Mouse (Mus musculus) spleen, embryonic (tissue): ENCODE measurements at regions not wholly inside any gene's neighbourhood (a gene's known extent, or its start where the extent isn't known, plus 50 kb on each side); places are given as distances from the start of the nearest gene placed in this dataset.
"Not testable (repeated sequence)": the region's sequence is repeated elsewhere in the genome, so short reads cannot be mapped to it uniquely, and the experiment has no call there.

Experiments used
- CTCF ChIA-PET: fragments of 350-600 bp; sonication (Branson Sonifier 250); formaldehyde crosslinking; loops from one replicate; lab custom pipeline; 2022; lab: Charles Lee

- CTCF ChIA-PET, result no interaction called here
Observed at GRCm38 (mm10) chr2:108756251-108756650, 524.3 kb upstream of the Kif18a start.

GRCm38 (mm10) chr2:108764703-108765102 lies 515.8 kb upstream of the Kif18a start:
- CTCF ChIA-PET, result no interaction called here

DNA sequence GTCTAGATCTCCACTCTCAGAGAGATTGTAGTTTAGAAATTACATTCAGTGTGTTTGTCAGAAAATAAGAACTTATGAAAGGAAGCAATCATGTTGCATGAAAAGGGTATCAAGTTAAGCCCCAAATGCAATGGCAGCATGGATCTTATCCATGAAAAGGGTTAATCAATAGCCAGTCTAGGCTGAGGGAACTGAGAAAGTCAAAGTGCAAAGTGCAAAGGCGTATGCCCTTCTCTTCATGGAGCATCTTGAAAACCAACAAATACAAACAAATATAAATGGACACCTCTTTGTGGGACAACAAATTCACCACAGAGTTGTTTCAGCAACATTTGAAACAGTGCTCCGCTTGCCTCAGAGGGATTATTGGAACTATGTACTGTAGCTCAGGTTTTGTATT lies 514.1 kb upstream of the Kif18a start:
- CTCF ChIA-PET, result no interaction called here

DNA sequence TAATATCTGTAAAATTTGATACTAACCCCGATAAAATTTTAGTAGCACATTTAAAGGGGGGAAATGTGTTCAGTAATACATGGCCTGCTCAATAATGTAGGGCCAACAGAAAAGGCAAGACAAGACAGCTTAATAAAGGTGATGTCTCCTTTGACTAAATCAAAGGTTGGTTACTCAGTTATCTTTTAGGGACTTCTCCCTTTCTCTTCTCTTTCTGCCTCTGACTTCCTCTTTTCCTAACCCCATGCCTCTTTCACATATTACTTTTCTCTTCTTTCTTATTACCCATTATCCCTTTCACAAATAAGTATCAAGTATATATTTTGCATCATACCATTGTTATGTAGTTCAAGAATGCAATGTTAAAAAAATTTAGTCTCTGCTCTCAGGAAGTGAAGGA lies 510.2 kb upstream of the Kif18a start:
- CTCF ChIA-PET, result no interaction called here

DNA sequence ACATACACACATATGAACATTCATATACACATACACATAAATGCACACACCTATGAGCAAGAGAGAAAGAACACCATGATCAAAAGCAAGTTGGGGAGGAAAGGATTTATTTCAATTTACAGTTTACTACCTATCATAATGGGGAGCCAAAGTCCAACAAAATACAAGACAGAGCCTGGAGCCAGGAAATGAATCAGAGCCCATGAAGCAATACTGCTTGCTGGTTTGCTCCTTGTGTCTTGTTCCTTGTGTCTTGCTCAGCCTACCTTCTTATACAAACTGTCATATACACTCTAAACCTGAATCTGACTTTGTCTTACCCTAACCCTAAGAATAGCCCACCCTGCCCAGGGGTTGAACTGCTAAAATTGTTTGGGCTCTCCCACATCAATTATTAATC lies 497.1 kb upstream of the Kif18a start:
- CTCF ChIA-PET, result no interaction called here

DNA sequence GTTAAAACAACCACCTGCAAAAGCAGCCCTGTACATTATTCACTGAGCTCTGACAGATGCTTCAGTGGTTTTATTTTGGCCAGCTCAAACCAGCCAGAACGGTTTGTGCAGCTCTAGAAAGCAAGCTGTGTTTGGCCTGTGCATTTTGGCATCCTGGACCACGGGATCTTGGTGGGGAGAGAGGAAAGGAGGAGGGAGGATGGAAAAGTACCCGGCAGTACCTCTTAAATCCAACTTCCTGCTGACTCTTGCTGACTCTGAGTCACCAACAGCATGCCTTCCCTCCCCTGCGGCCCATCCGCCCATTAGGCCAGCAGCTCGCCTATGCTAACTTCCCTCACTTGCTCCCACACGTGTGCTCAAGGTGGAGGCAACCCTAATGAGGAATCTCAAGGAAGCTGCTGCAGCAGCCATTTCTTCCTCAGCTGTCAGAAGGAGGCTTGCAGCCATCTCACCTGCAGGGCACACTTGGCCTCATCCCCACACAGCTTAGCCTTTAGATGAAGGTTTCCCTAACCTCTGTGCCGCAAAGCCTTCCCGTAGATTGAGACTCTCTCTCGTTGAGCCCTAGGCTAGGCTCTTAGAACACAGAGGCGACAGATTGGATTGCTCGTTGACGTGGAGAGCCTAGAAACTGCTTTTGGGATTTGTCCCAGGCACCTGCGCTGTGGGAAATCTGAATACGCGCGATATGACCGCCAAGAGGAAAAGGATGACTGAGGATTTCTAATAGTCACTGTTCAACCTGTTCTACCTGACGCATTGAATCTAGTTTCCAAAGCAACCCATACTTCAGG lies 495.2 kb upstream of the Kif18a start:
- CTCF ChIA-PET, result no interaction called here

DNA sequence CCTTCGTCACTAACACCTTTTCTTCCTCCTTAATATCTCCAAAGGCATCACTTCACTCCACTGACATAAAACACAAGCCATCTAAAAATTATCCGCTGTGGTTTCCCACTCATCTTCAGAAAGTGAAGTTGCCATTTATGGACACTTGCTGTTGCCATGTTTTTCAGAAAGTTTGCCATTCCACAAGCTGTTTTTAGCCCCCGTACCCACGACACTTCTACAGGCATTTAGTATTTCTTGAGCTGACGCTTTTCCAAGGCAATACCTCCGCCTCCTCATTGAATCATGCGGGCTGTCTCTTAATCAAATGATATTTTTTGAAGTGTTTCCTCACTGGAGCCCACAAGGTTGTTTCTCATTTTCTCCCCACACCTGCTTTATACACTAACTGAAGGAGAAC lies 491.4 kb upstream of the Kif18a start:
- CTCF ChIA-PET, result no interaction called here

DNA sequence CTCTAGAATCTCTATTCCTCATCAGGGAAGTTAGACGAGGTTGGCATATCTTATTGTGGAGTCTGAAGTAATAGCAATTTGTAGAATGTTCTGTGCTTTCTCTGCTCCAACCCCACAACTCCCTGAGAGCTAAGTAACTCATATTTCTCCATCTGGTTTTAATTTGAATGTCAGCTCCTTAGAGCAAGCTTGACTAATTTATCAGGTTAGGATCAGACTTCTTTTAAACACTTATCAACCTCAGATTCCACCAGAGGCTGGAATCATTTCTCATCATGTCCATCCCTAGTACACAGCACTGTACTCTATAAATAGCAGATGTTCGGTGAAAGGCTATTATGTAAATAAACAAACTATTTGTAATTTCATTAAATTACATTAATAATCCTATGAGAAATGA lies 485.4 kb upstream of the Kif18a start:
- CTCF ChIA-PET, result no interaction called here

GRCm38 (mm10) chr2:108796816-108797581 lies 483.5 kb upstream of the Kif18a start:
- CTCF ChIA-PET, result no interaction called here

GRCm38 (mm10) chr2:108812367-108812766 lies 468.2 kb upstream of the Kif18a start:
- CTCF ChIA-PET, result no interaction called here

DNA sequence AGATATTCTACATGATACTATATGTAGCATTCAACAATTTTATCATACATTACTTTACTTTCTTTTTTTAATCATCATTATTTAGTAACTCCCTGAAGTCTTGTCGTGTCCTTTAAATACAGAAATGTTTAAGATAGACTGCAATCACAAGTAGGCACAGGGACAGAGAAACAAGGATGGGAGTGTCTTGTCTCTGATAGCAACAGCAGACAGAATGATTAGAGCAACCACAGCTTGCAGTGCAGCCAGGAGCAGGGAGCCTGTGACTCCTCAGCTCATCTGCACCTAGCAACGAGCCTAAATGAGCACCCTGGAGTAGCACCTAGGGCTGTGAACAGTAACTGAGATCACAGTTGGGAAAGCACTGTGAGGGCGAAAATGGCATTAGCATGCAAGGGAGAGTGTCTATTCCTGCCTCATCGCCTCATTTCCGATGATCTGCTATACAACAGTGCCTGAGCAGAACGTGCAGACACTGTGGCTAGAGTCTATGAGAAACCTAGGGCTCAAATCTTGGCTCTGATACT lies 467.4 kb upstream of the Kif18a start:
- CTCF ChIA-PET, result no interaction called here

- CTCF ChIA-PET, result no interaction called here
Observed at GRCm38 (mm10) chr2:108816579-108816978, 464.0 kb upstream of the Kif18a start.

GRCm38 (mm10) chr2:108824025-108824424 lies 456.5 kb upstream of the Kif18a start:
- CTCF ChIA-PET, result no interaction called here

DNA sequence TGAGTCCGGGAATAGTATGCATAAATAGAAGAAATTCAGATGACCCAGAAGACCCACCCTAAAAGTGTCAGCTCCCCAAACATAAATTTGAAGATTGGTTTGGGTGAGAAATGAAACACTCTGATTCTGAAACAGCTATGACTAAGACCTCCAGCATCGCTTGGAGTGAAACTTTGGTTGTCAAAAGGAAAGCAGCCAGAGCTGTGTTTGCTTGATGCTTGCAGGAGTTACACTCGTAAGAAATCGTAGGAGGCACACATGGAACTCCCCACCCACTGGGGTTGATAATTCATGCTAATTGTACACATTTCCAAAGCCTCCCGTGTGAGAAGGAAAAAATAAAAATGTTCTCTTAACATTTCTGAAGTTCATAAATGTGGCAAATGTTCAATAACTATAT lies 454.6 kb upstream of the Kif18a start:
- CTCF ChIA-PET, result no interaction called here

DNA sequence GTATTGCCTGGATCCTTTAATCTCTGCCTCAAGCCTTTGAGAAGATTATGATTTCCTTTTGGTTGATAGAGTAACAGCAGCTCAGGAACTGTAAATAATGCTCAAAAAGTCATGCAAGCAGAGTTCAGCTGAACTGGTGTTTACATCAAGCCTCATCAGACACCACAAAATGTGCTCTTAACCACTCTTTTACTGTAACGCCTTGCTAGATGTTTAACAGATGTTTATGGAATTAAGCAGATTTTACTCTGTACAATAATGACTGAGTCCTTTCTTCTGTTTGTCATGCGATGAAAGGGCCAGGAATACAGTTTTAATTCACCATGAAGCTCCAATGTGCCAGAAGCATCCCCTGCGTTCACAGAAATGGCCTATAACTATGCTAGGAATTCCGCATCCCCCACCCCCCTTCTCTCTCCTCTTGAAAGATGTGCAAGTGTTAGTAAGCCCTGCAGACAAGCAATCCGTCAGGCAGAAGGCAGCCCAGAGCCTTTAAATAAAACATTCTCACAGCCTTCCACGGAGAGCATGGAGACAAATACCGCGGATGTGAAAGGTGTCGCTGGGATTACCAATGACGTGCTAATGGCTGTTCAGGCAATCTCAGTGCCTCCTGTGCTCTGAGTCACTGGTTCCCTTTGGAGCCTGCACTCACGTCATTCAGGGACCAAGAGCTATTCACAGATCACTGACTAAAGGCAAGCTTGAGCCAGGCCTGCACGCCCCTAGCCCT lies 453.3 kb upstream of the Kif18a start:
- CTCF ChIA-PET, result no interaction called here

DNA sequence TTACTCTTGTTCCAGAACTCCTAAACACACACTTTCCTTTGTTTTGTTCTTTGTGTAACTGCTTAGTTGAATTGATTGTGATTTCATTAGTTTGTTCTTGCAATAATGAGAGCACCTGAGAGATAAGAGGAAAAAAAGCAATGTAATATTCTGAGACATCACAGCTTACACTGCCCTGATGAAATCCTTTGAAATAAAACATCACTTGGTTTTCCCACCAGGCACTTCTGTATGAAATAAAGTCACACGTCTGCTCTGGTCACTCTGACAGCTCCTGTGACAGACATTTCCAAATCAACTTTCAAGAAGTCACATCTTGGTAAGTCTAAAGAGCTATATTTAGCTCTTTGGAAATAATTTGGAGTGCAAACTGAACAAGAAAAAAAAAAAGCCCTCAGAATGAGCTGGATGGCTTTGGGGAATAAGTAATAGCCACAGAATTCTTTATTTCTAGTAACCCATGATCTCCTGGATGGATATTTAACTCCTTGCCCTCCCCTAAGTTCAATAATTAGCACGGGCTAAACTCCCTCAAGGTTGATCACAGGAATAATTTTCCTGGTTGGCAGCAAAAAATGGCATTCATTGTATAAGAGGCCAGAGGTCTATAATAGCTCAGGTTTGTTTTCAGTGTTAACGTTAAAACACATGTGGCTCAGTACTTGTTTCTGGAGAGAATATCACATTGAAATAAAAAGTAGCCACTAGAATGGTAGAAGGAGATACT lies 452.4 kb upstream of the Kif18a start:
- CTCF ChIA-PET, result no interaction called here

DNA sequence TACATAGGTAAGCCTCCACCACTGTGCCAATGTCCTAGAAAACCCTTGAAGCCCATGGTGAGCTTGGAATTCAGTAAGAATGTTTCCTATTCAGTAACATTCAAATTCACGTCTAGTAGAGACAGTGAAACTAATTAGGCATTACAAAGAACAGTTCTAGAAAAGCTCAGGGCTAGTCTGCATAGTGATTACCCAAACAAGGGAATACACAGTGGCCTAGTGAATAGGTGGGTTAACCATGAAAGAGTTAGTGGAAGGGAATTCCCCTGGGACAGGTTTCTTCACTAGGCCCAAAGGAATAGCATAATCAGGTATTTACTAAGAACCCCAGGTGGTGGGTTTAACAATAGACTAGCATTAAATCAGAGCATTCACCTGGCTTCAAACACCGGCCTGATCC lies 436.7 kb upstream of the Kif18a start:
- CTCF ChIA-PET, result not testable (repeated sequence)

GRCm38 (mm10) chr2:108848051-108848450 lies 432.5 kb upstream of the Kif18a start:
- CTCF ChIA-PET, result no interaction called here

DNA sequence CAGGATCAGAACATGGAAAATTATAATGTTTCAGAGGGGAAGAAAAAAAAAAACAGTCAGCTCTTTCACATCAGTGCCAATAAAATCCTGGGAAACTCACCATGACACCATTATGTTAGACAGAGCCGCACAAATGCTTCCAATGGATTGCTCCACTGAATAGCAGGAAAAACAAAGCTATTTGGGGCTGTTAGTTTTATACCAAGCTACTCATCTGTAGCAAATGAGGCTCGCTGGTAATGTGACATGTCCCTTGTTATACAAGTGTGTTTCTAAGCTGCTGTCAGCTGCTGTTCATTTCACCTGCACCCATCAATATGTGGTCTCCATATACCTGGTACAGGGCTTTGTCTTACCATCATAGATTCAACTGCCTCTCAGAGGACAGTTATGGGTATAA lies 426.1 kb upstream of the Kif18a start:
- CTCF ChIA-PET, result no interaction called here

DNA sequence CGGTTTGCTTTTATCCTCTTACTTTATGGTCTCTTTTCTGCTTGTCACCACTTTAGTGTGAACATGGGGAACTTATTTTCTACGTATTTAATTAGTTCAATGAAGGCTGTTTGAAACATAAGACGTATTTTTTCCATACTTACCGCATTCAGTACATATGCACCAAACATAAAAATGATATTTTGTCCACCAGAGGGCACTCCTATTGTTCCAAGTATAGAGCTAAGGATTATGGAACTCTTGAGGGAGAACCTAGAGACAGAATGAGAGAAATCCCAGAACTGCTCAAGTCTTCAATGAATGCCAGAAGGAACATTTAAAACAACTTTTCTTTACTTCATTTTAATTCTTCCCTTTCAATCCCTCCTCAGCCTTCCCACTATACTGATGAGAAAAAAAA lies 403.4 kb upstream of the Kif18a start:
- CTCF ChIA-PET, result no interaction called here

- CTCF ChIA-PET, result interaction anchor here (0.7 kb wide), 1 partner anchor 248 kb away, joined by 3 read pairs; no protein-coding TSS in a partner anchor
Observed at GRCm38 (mm10) chr2:108877676-108878075, 402.9 kb upstream of the Kif18a start.
